Mouse (Mus musculus) brain, embryonic 14.5 days (tissue): ENCODE measurements at regions not wholly inside any gene's neighbourhood (a gene's known extent, or its start where the extent isn't known, plus 50 kb on each side); places are given as distances from the start of the nearest gene placed in this dataset.

Source experiments
- CTCF ChIP-seq: fragments of 200-500 bp; IDR thresholded peaks from 2 replicates; pipeline ENCODE4 v1.5.1; 2012; ENCODE audit warnings: inconsistent platforms, mild to moderate bottlenecking, moderate library complexity, borderline replicate concordance; ENCODE audit not compliant: insufficient read depth, insufficient read length; ENCODE audit errors: extremely low read depth
- POLR2A ChIP-seq: fragments of 200-500 bp; IDR thresholded peaks from 2 replicates; pipeline ENCODE4 v1.6.1; 2012; ENCODE audit warnings: mild to moderate bottlenecking, inconsistent platforms, borderline replicate concordance; ENCODE audit not compliant: poor library complexity, insufficient read depth, insufficient read length, severe bottlenecking; ENCODE audit errors: extremely low read depth

GRCm38 (mm10) chr14:9079632-9080031 is 413.6 kb upstream of the 4930452B06Rik start:
- TF ChIP-seq POLR2A (no peak), CTCF (no peak)
